Comparison of ENCODE assay signal across 18 mouse cellular contexts in the genomic region with DNA sequence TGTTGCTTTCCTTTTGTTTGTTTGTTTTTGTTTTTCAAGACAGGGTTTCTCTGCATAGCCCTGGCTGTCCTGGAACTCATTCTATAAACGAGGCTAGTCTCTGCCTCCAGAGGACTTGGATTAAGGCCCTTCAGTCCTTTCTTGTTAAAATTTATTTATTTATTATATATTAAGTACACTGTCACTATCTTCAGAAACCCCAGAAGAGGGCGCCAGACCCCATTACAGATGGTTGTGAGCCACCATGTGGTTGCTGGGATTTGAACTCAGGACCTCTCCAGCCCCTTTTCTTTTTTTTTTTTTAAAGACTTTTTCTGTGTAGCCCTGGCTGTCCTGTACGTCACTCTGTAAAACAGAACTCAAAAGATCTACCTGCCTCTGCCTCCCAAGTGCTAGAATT. TPM values are rescaled to one million over a fixed set of nuclear protein-coding genes. Genes with fewer than 3 reads are reported as not detected.
DNase-seq lines count a peak whose midpoint lies in the region; TF ChIP-seq lines count a peak whose summit lies in the region.
"Had no signal": no experiment of that assay in that cellular context is flagged by ENCODE, and none has a peak within 500 bp of the region (broad histone marks: within the 10 kb centered on the region; RNA-seq: fewer than 3 reads in every experiment).

No protein-coding gene starts in this region.

- DNase-seq in layer of hippocampus, adult 2 months (ENCODE audit: low spot score in 2 of 2): no peak
- no peak for DNase-seq in layer of hippocampus, adult 9-11 months
- DNase-seq in thymus, postnatal 4 days: peak; percentile 45
- no peak for DNase-seq in thymus, postnatal 25 days
- DNase-seq in brain, embryonic 14.5 days (ENCODE audit: low read depth): peak; percentile 10
- DNase-seq in forebrain, embryonic 10.5 days (ENCODE audit: extremely low spot score, low spot score): no peak
- no peak for DNase-seq in left cerebral cortex, adult 18-20 months (ENCODE audit: low spot score in 2 of 2)
- DNase-seq: adrenal gland, postnatal 10 days; embryo, embryonic 11 days; heart, postnatal 36 days; kidney, adult 9 months; lung, postnatal 36 days had no signal

- H3K27ac ChIP-seq in layer of hippocampus, adult 2 months: no peak overlapping the region
- no peak overlapping the region for H3K27ac ChIP-seq in forebrain, embryonic 10.5 days
- H3K27ac ChIP-seq: forebrain, embryonic 15.5 days; heart, embryonic 10.5 days; hindbrain, postnatal 0 days; limb, embryonic 15.5 days had no signal

- H3K27me3 ChIP-seq in forebrain, embryonic 10.5 days (ENCODE audit: poor library complexity, severe bottlenecking): no peaks in the 10 kb centered on the region
- H3K27me3 ChIP-seq: forebrain, embryonic 15.5 days; limb, embryonic 15.5 days; midbrain, embryonic 12.5 days had no signal

- 82% methylated on average over 3 of the region's 3 CpGs for WGBS in forebrain, embryonic 10.5 days

- H3K36me3 ChIP-seq in forebrain, embryonic 10.5 days (replicated peaks): peaks cover 40% of the 10 kb centered on the region

- peaks cover 14% of the 10 kb centered on the region for H3K4me1 ChIP-seq in forebrain, embryonic 10.5 days

- no peaks in the 10 kb centered on the region for H3K9me3 ChIP-seq in forebrain, embryonic 10.5 days
- H3K9me3 ChIP-seq: forebrain, embryonic 15.5 days; heart, embryonic 10.5 days; limb, embryonic 15.5 days; midbrain, embryonic 12.5 days had no signal

- TF ChIP-seq POLR2A in brain, embryonic 14.5 days (IDR thresholded peaks at IDR 0.05; ENCODE audit: borderline replicate concordance, extremely low read depth, insufficient read depth, insufficient read length, poor library complexity, severe bottlenecking): no peak

- peak; percentile 57 for TF ChIP-seq CTCF in layer of hippocampus, adult 2 months (conservative IDR thresholded peaks at IDR 0.05)
- TF ChIP-seq CTCF in brain, embryonic 14.5 days (IDR thresholded peaks at IDR 0.05; ENCODE audit: borderline replicate concordance, extremely low read depth, insufficient read depth, insufficient read length): no peak

- no peak overlapping the region for H3K4me3 ChIP-seq in layer of hippocampus, adult 2 months
- H3K4me3 ChIP-seq in forebrain, embryonic 10.5 days: no peak overlapping the region
- H3K4me3 ChIP-seq: forebrain, embryonic 15.5 days; heart, embryonic 10.5 days; limb, embryonic 15.5 days; midbrain, embryonic 12.5 days; myocyte had no signal

RNA-seq across cellular contexts. Expression of gene Gmeb1, which starts 6.4 kb away (rescaled TPM):
- total RNA-seq in layer of hippocampus, adult 2 months (2021): 10 to 100 TPM; 25.2 to 28.3 TPM
- 36.4 and 43.8 TPM in 2 replicates for polyA plus RNA-seq in brain, embryonic 14.5 days (2012; rRNA removed)
- 45.4 and 50.6 TPM in 2 replicates for polyA plus RNA-seq in forebrain, embryonic 10.5 days (2016; fragmentation: Nextera tagmentation; extraction: Ambion mirVana)
- total RNA-seq in left cerebral cortex, adult 18-20 months (2021): 10 to 100 TPM; 22.1 to 22.8 TPM

RNA-seq across cellular contexts. Expression of gene Taf12, which starts 19.2 kb away (rescaled TPM):
- 10 to 100 TPM; 24.6 to 26.2 TPM for total RNA-seq in layer of hippocampus, adult 2 months (2021)
- polyA plus RNA-seq in brain, embryonic 14.5 days (2012; rRNA removed): 24.5 and 25.8 TPM in 2 replicates
- polyA plus RNA-seq in forebrain, embryonic 10.5 days (2016; fragmentation: Nextera tagmentation; extraction: Ambion mirVana): 71.0 and 73.1 TPM in 2 replicates
- total RNA-seq in left cerebral cortex, adult 18-20 months (2021): 10 to 100 TPM; 23.1 to 24.5 TPM

RNA-seq across cellular contexts. Expression of gene Ythdf2, which starts 42.9 kb away (rescaled TPM):
- total RNA-seq in layer of hippocampus, adult 2 months (2021): 10 to 100 TPM; 43.8 to 46.5 TPM
- polyA plus RNA-seq in brain, embryonic 14.5 days (2012; rRNA removed): 46.6 and 52.2 TPM in 2 replicates
- polyA plus RNA-seq in forebrain, embryonic 10.5 days (2016; fragmentation: Nextera tagmentation; extraction: Ambion mirVana): 142 and 151 TPM in 2 replicates
- 10 to 100 TPM; 45.0 to 48.1 TPM for total RNA-seq in left cerebral cortex, adult 18-20 months (2021)

RNA-seq across cellular contexts. Expression of gene Rab42, which starts 48.2 kb away (rescaled TPM):
- 1 to 10 TPM; 1.2 to 2.1 TPM for total RNA-seq in layer of hippocampus, adult 2 months (2021)
- 0.66 and 0.82 TPM in 2 replicates for polyA plus RNA-seq in brain, embryonic 14.5 days (2012; rRNA removed)
- 0.97 and 1.2 TPM in 2 replicates for polyA plus RNA-seq in forebrain, embryonic 10.5 days (2016; fragmentation: Nextera tagmentation; extraction: Ambion mirVana)
- 1 to 10 TPM; 1.9 to 2.7 TPM for total RNA-seq in left cerebral cortex, adult 18-20 months (2021)

Comparison
In these comparisons a context has a peak if more than half of its experiments do, and no peak if none do; other contexts are left out.
1. DNase-seq: peak in thymus, postnatal 4 days (single experiment) and brain, embryonic 14.5 days (single experiment); none in layer of hippocampus, adult 2 months (0 of 2), layer of hippocampus, adult 9-11 months (single experiment), thymus, postnatal 25 days (single experiment), forebrain, embryonic 10.5 days (single experiment) and left cerebral cortex, adult 18-20 months (0 of 2).